Mouse (Mus musculus): ENCODE measurements around the gene Dmtf1. TPM values are rescaled to one million over a fixed set of nuclear protein-coding genes. Genes with fewer than 3 reads are reported as not detected.

The Dmtf1 gene
- total and polyA plus RNA-seq, 3 experiments = 8.6 to 13.6 (median 10.5) TPM

DNA sequence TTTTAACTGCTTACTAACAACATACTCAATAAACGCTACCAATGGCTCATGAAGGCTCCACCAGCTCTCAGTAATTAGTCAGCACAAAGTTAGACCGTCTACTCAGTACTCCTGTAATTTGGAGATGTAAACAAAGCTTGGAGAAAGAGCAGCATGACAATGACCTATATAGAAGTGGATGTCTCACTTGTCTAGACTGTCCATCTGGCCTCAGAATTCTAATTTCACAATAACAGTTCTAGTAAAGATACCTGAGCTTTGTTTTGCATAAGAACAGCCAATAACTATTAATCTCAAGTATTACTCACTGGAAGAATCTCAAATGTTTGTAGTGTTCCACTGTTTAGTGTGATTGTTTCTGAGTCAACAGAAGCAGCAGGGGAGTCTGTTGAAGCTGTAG lies 37.4 kb downstream of the Dmtf1 start:
- H3K9ac ChIP-seq (ENCODE audit: low read depth, low read length) = no peak overlapping the region
- no peak for DNase-seq
- H3K4me1 ChIP-seq (ENCODE audit: control insufficient read depth, insufficient read depth, low read length) = no peaks in the 10 kb centered on the region; the same call in 1 of the 2 replicates
- no peaks in the 10 kb centered on the region for H3K27me3 ChIP-seq (ENCODE audit: control insufficient read depth, insufficient read depth, low read length)
- no peaks in the 10 kb centered on the region for H3K79me2 ChIP-seq (replicated peaks; ENCODE audit: control insufficient read depth, insufficient read depth, low read length)
- 85% methylated on average over 2 of the region's 2 CpGs for WGBS
- peaks cover 12% of the 10 kb centered on the region for H3K36me3 ChIP-seq (ENCODE audit: control insufficient read depth, insufficient read depth, low read length)
- intact Hi-C loops (cut with DNase I) = no loop called here
- H3K4me3 ChIP-seq = no peak overlapping the region
- no peak overlapping the region for H3K27ac ChIP-seq
- no peak for TF ChIP-seq POLR2A (IDR thresholded peaks at IDR 0.05; ENCODE audit: insufficient read depth, low read depth, low read length)
- no peak for TF ChIP-seq CTCF (IDR thresholded peaks at IDR 0.05)
- no peak for TF ChIP-seq EP300 (IDR thresholded peaks at IDR 0.05; ENCODE audit: insufficient read depth, low read depth, low read length)

- WGBS = 52% methylated on average over 6 of the region's 6 CpGs
- TF ChIP-seq EP300 (IDR thresholded peaks at IDR 0.05; ENCODE audit: insufficient read depth, low read depth, low read length) (no peak), CTCF (IDR thresholded peaks at IDR 0.05) (no peak), POLR2A (IDR thresholded peaks at IDR 0.05; ENCODE audit: insufficient read depth, low read depth, low read length) (no peak)
- no peak overlapping the region for H3K27ac ChIP-seq
- no peak for DNase-seq
- H3K79me2 ChIP-seq (replicated peaks; ENCODE audit: control insufficient read depth, insufficient read depth, low read length) = peaks cover 4% of the 10 kb centered on the region; the same call in 1 of the 2 replicates
- no peak overlapping the region for H3K9ac ChIP-seq (ENCODE audit: low read depth, low read length)
- H3K36me3 ChIP-seq (ENCODE audit: control insufficient read depth, insufficient read depth, low read length) = peaks cover 3% of the 10 kb centered on the region
- H3K4me3 ChIP-seq = no peak overlapping the region
- peaks cover 1% of the 10 kb centered on the region; the same call in 1 of the 2 replicates for H3K4me1 ChIP-seq (ENCODE audit: control insufficient read depth, insufficient read depth, low read length)
- no peaks in the 10 kb centered on the region for H3K27me3 ChIP-seq (ENCODE audit: control insufficient read depth, insufficient read depth, low read length)
- intact Hi-C loops (cut with DNase I) = loop anchor here (5.0 kb wide), 2 partner anchors 43 to 247 kb away; no protein-coding TSS in a partner anchor
These were observed 47.4 kb downstream of the Dmtf1 start for GRCm38 (mm10) chr5:9114162-9114561.

- 5% methylated on average over 5 of the region's 5 CpGs for WGBS
- Histone ChIP-seq H3K27ac (no peak overlapping the region), H3K4me1 (ENCODE audit: control insufficient read depth, insufficient read depth, low read length) (peaks cover 3% of the 10 kb centered on the region), H3K79me2 (replicated peaks; ENCODE audit: control insufficient read depth, insufficient read depth, low read length) (peaks cover 4% of the 10 kb centered on the region; the same call in 1 of the 2 replicates), H3K27me3 (ENCODE audit: control insufficient read depth, insufficient read depth, low read length) (no peaks in the 10 kb centered on the region), H3K9ac (ENCODE audit: low read depth, low read length) (no peak overlapping the region), H3K36me3 (ENCODE audit: control insufficient read depth, insufficient read depth, low read length) (peaks cover 2% of the 10 kb centered on the region; the same call in 1 of the 2 replicates), H3K4me3 (no peak overlapping the region)
- TF ChIP-seq POLR2A (IDR thresholded peaks at IDR 0.05; ENCODE audit: insufficient read depth, low read depth, low read length) (no peak), CTCF (IDR thresholded peaks at IDR 0.05) (peak; percentile 86)
- peak; percentile 38 to 44 for DNase-seq
- intact Hi-C loops (cut with DNase I) = loop anchor here (1.0 to 5.0 kb wide), 3 partner anchors 38 to 244 kb away; no protein-coding TSS in a partner anchor
These were observed 49.8 kb downstream of the Dmtf1 start for GRCm38 (mm10) chr5:9111759-9112158.

GRCm38 (mm10) chr5:9111285-9111684 lies 50.3 kb downstream of the Dmtf1 start:
- Histone ChIP-seq H3K27ac (no peak overlapping the region), H3K36me3 (ENCODE audit: control insufficient read depth, insufficient read depth, low read length) (peaks cover 2% of the 10 kb centered on the region; the same call in 1 of the 2 replicates), H3K4me1 (ENCODE audit: control insufficient read depth, insufficient read depth, low read length) (peaks cover 3% of the 10 kb centered on the region), H3K79me2 (replicated peaks; ENCODE audit: control insufficient read depth, insufficient read depth, low read length) (peaks cover 4% of the 10 kb centered on the region; the same call in 1 of the 2 replicates), H3K4me3 (no peak overlapping the region), H3K9ac (ENCODE audit: low read depth, low read length) (no peak overlapping the region), H3K27me3 (ENCODE audit: control insufficient read depth, insufficient read depth, low read length) (no peaks in the 10 kb centered on the region)
- intact Hi-C loops (cut with DNase I) = loop anchor here (1.0 to 5.0 kb wide), 3 partner anchors 38 to 244 kb away; no protein-coding TSS in a partner anchor
- 73% methylated on average over 2 of the region's 2 CpGs for WGBS
- no peak for DNase-seq
- TF ChIP-seq CTCF (IDR thresholded peaks at IDR 0.05) (no peak), POLR2A (IDR thresholded peaks at IDR 0.05; ENCODE audit: insufficient read depth, low read depth, low read length) (no peak), EP300 (IDR thresholded peaks at IDR 0.05; ENCODE audit: insufficient read depth, low read depth, low read length) (no peak)

DNA sequence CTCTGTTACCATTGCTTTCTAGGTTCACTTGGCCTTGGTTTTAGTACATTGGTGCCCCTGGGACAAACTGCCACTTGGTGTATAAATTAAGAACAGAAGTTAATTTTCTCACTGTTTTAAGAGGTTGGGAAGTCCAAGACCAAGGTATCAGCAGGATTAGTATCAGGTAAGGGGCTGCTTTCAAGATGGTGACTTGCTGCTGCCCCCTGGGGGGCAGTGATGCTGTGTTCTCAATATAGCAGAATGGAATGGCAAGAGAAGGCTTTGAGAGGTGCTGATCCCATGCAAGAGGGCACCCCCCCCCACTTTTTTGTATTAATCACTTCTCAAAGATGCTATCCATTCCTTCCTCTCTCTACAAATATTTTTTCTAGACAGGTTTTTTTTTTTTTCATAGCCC lies 52.0 kb downstream of the Dmtf1 start:
- no peak overlapping the region for H3K27ac ChIP-seq
- peaks cover 3% of the 10 kb centered on the region for H3K4me1 ChIP-seq (ENCODE audit: control insufficient read depth, insufficient read depth, low read length)
- no peak overlapping the region for H3K4me3 ChIP-seq
- H3K36me3 ChIP-seq (ENCODE audit: control insufficient read depth, insufficient read depth, low read length) = peaks cover 2% of the 10 kb centered on the region; the same call in 1 of the 2 replicates
- no peaks in the 10 kb centered on the region for H3K27me3 ChIP-seq (ENCODE audit: control insufficient read depth, insufficient read depth, low read length)
- no peak for TF ChIP-seq EP300 (IDR thresholded peaks at IDR 0.05; ENCODE audit: insufficient read depth, low read depth, low read length)
- TF ChIP-seq CTCF (IDR thresholded peaks at IDR 0.05) = peak; percentile 52
- intact Hi-C loops (cut with DNase I) = no loop called here
- DNase-seq = no peak
- H3K9ac ChIP-seq (ENCODE audit: low read depth, low read length) = no peak overlapping the region
- H3K79me2 ChIP-seq (replicated peaks; ENCODE audit: control insufficient read depth, insufficient read depth, low read length) = 0 out of 2 replicates have a peak, but pooled peaks cover 2% of the 10 kb centered on the region

GRCm38 (mm10) chr5:9108490-9108889 lies 53.1 kb downstream of the Dmtf1 start:
- Histone ChIP-seq H3K27ac (no peak overlapping the region), H3K27me3 (ENCODE audit: control insufficient read depth, insufficient read depth, low read length) (no peaks in the 10 kb centered on the region), H3K79me2 (replicated peaks; ENCODE audit: control insufficient read depth, insufficient read depth, low read length) (0 out of 2 replicates have a peak, but pooled peaks cover 2% of the 10 kb centered on the region), H3K4me1 (ENCODE audit: control insufficient read depth, insufficient read depth, low read length) (peaks cover 3% of the 10 kb centered on the region), H3K4me3 (no peak overlapping the region), H3K9ac (ENCODE audit: low read depth, low read length) (no peak overlapping the region), H3K36me3 (ENCODE audit: control insufficient read depth, insufficient read depth, low read length) (no peaks in the 10 kb centered on the region)
- DNase-seq = peak in 1 of 2 experiments; percentile 7
- no peak for TF ChIP-seq CTCF (IDR thresholded peaks at IDR 0.05)
- TF ChIP-seq EP300 (IDR thresholded peaks at IDR 0.05; ENCODE audit: insufficient read depth, low read depth, low read length) = no peak
- no peak for TF ChIP-seq POLR2A (IDR thresholded peaks at IDR 0.05; ENCODE audit: insufficient read depth, low read depth, low read length)
- intact Hi-C loops (cut with DNase I) = no loop called here
- 76% methylated on average over 5 of the region's 5 CpGs for WGBS

Measured in heart, adult 2 months (tissue).